Mouse (Mus musculus): ENCODE measurements at regions not wholly inside any gene's neighbourhood (a gene's known extent, or its start where the extent isn't known, plus 50 kb on each side); places are given as distances from the start of the nearest gene placed in this dataset. TPM values are rescaled to one million over a fixed set of nuclear protein-coding genes. Genes with fewer than 3 reads are reported as not detected.

GRCm38 (mm10) chr14:78172956-78173355 lies 84.1 kb upstream of the Fam216b start:
- no peaks in the 10 kb centered on the region for H3K27me3 ChIP-seq (ENCODE audit: control insufficient read depth, insufficient read depth, low read length)
- WGBS = 83% methylated on average over 1 of the region's 1 CpGs

GRCm38 (mm10) chr14:78160819-78161218 lies 72.0 kb upstream of the Fam216b start:
- no peak overlapping the region for H3K4me2 ChIP-seq (replicated peaks)
- WGBS = 97% methylated on average over 3 of the region's 3 CpGs

More at GRCm38 (mm10) chr14:78172956-78173355, 84.1 kb upstream of the Fam216b start:
- no peaks in the 10 kb centered on the region for H3K9me3 ChIP-seq (ENCODE audit: control insufficient read depth, low read length)
- no peak overlapping the region for H3K27ac ChIP-seq
- ATAC-seq (ENCODE audit: low FRiP score) = no peak
- no peaks in the 10 kb centered on the region for H3K36me3 ChIP-seq (replicated peaks; ENCODE audit: control insufficient read depth, insufficient read depth)
- no peak for DNase-seq (ENCODE audit: low spot score)
- H3K4me1 ChIP-seq (replicated peaks; ENCODE audit: control insufficient read depth, insufficient read depth, low read length) = no peaks in the 10 kb centered on the region
- H3K4me2 ChIP-seq (replicated peaks) = no peak overlapping the region
- no peak overlapping the region for H3K9ac ChIP-seq
- no peak overlapping the region for H3K4me3 ChIP-seq (replicated peaks; ENCODE audit: low read length)

GRCm38 (mm10) chr14:78159567-78159966 lies 70.8 kb upstream of the Fam216b start:
- no peaks in the 10 kb centered on the region for H3K27me3 ChIP-seq (ENCODE audit: control insufficient read depth, insufficient read depth, low read length)
- ATAC-seq (ENCODE audit: low FRiP score) (no peak), DNase-seq (ENCODE audit: low spot score) (no peak)
- no peak overlapping the region for H3K4me3 ChIP-seq (replicated peaks; ENCODE audit: low read length)
- no peaks in the 10 kb centered on the region for H3K36me3 ChIP-seq (replicated peaks; ENCODE audit: control insufficient read depth, insufficient read depth)
- no peak overlapping the region for H3K9ac ChIP-seq
- H3K9me3 ChIP-seq (ENCODE audit: control insufficient read depth, low read length) = no peaks in the 10 kb centered on the region
- H3K4me2 ChIP-seq (replicated peaks) = no peak overlapping the region
- H3K4me1 ChIP-seq (replicated peaks; ENCODE audit: control insufficient read depth, insufficient read depth, low read length) = no peaks in the 10 kb centered on the region
- no peak overlapping the region for H3K27ac ChIP-seq
- 80% methylated on average over 7 of the region's 7 CpGs for WGBS

More at GRCm38 (mm10) chr14:78160819-78161218, 72.0 kb upstream of the Fam216b start:
- Histone ChIP-seq H3K9me3 (ENCODE audit: control insufficient read depth, low read length) (no peaks in the 10 kb centered on the region), H3K9ac (no peak overlapping the region), H3K36me3 (replicated peaks; ENCODE audit: control insufficient read depth, insufficient read depth) (no peaks in the 10 kb centered on the region), H3K27ac (no peak overlapping the region), H3K4me3 (replicated peaks; ENCODE audit: low read length) (no peak overlapping the region), H3K27me3 (ENCODE audit: control insufficient read depth, insufficient read depth, low read length) (no peaks in the 10 kb centered on the region), H3K4me1 (replicated peaks; ENCODE audit: control insufficient read depth, insufficient read depth, low read length) (no peaks in the 10 kb centered on the region)
- DNase-seq (ENCODE audit: low spot score) (no peak), ATAC-seq (ENCODE audit: low FRiP score) (no peak)

- no peak overlapping the region for H3K4me3 ChIP-seq (replicated peaks; ENCODE audit: low read length)
- ATAC-seq (ENCODE audit: low FRiP score) (no peak), DNase-seq (ENCODE audit: low spot score) (no peak)
- no peaks in the 10 kb centered on the region for H3K27me3 ChIP-seq (ENCODE audit: control insufficient read depth, insufficient read depth, low read length)
- no peaks in the 10 kb centered on the region for H3K4me1 ChIP-seq (replicated peaks; ENCODE audit: control insufficient read depth, insufficient read depth, low read length)
- H3K9ac ChIP-seq = no peak overlapping the region
- no peak overlapping the region for H3K4me2 ChIP-seq (replicated peaks)
- H3K36me3 ChIP-seq (replicated peaks; ENCODE audit: control insufficient read depth, insufficient read depth) = no peaks in the 10 kb centered on the region
- H3K9me3 ChIP-seq (ENCODE audit: control insufficient read depth, low read length) = no peaks in the 10 kb centered on the region
- WGBS = 81% methylated on average over 2 of the region's 2 CpGs
- H3K27ac ChIP-seq = no peak overlapping the region
Observed at GRCm38 (mm10) chr14:78157660-78158059, 68.9 kb upstream of the Fam216b start.

GRCm38 (mm10) chr14:78148851-78149250 lies 60.0 kb upstream of the Fam216b start:
- no peaks in the 10 kb centered on the region for H3K36me3 ChIP-seq (replicated peaks; ENCODE audit: control insufficient read depth, insufficient read depth)
- H3K4me3 ChIP-seq (replicated peaks; ENCODE audit: low read length) = no peak overlapping the region
- H3K9me3 ChIP-seq (ENCODE audit: control insufficient read depth, low read length) = 0 out of 2 replicates have a peak, but pooled peaks cover 7% of the 10 kb centered on the region
- no peaks in the 10 kb centered on the region for H3K27me3 ChIP-seq (ENCODE audit: control insufficient read depth, insufficient read depth, low read length)
- no peak overlapping the region for H3K9ac ChIP-seq
- WGBS = 82% methylated on average over 1 of the region's 1 CpGs
- 0 out of 2 replicates have a peak, but pooled peaks cover 2% of the 10 kb centered on the region for H3K4me1 ChIP-seq (replicated peaks; ENCODE audit: control insufficient read depth, insufficient read depth, low read length)
- H3K4me2 ChIP-seq (replicated peaks) = no peak overlapping the region
- H3K27ac ChIP-seq = no peak overlapping the region
- DNase-seq (ENCODE audit: low spot score) = no peak
- ATAC-seq (ENCODE audit: low FRiP score) = no peak

- 0 out of 2 replicates have a peak, but pooled peaks cover 3% of the 10 kb centered on the region for H3K4me1 ChIP-seq (replicated peaks; ENCODE audit: control insufficient read depth, insufficient read depth, low read length)
- WGBS = 21% methylated on average over 4 of the region's 4 CpGs
Observed at GRCm38 (mm10) chr14:78143751-78144150, 54.9 kb upstream of the Fam216b start.

More at GRCm38 (mm10) chr14:78143751-78144150, 54.9 kb upstream of the Fam216b start:
- Histone ChIP-seq H3K27me3 (ENCODE audit: control insufficient read depth, insufficient read depth, low read length) (no peaks in the 10 kb centered on the region), H3K27ac (peak overlapping the region; percentile 26), H3K4me3 (replicated peaks; ENCODE audit: low read length) (no peak overlapping the region), H3K9me3 (ENCODE audit: control insufficient read depth, low read length) (0 out of 2 replicates have a peak, but pooled peaks cover 7% of the 10 kb centered on the region), H3K36me3 (replicated peaks; ENCODE audit: control insufficient read depth, insufficient read depth) (no peaks in the 10 kb centered on the region), H3K9ac (no peak overlapping the region), H3K4me2 (replicated peaks) (no peak overlapping the region)
- no peak for DNase-seq (ENCODE audit: low spot score)
- ATAC-seq (ENCODE audit: low FRiP score) = no peak

MicroRNAs encoded in the stretch of these regions (microRNA counts, 519-probe panel; counts per million panel counts)
- not detected for microRNA mmu-miR-1971

Small RNAs in the stretch of these regions (microRNA-seq; reads per million reads assigned to microRNA genes)
- not detected for gene Mir1971
